Mouse (Mus musculus): ENCODE data around the gene Vps13d. TPM values are rescaled to one million over a fixed set of nuclear protein-coding genes. Genes with fewer than 3 reads are reported as not detected.

The Vps13d gene
- polyA plus RNA-seq, 1 experiment from 2014 or later: 9.5 TPM

- Histone ChIP-seq H3K9me3 (replicated peaks; ENCODE audit: control insufficient read depth, low read length) (no peaks in the 10 kb centered on the region), H3K36me3 (ENCODE audit: control insufficient read depth, insufficient read depth, low read length) (peaks cover 29% of the 10 kb centered on the region), H3K27ac (ENCODE audit: low read length) (no peak overlapping the region), H3K9ac (ENCODE audit: low read length) (no peak overlapping the region), H3K4me3 (replicated peaks; ENCODE audit: low read length) (no peak overlapping the region), H3K27me3 (ENCODE audit: control insufficient read depth, insufficient read depth, low read length) (no peaks in the 10 kb centered on the region), H3K4me2 (ENCODE audit: low read depth, low read length) (no peak overlapping the region), H3K4me1 (ENCODE audit: control insufficient read depth, insufficient read depth, low read length) (no peaks in the 10 kb centered on the region)
- ATAC-seq (ENCODE audit: insufficient read depth, low FRiP score): no peak
- 85% methylated on average over 2 of the region's 2 CpGs for WGBS
These were observed 135.9 kb downstream of the Vps13d start for GRCm38 (mm10) chr4:145058749-145059442.

GRCm38 (mm10) chr4:145056346-145056745 is 138.5 kb downstream of the Vps13d start:
- H3K9ac ChIP-seq (ENCODE audit: low read length): no peak overlapping the region
- no peak for ATAC-seq (ENCODE audit: insufficient read depth, low FRiP score)
- H3K27ac ChIP-seq (ENCODE audit: low read length): no peak overlapping the region
- H3K9me3 ChIP-seq (replicated peaks; ENCODE audit: control insufficient read depth, low read length): no peaks in the 10 kb centered on the region
- 88% methylated on average over 3 of the region's 3 CpGs for WGBS
- peaks cover 19% of the 10 kb centered on the region; the same call in 1 of the 2 replicates for H3K36me3 ChIP-seq (ENCODE audit: control insufficient read depth, insufficient read depth, low read length)
- no peaks in the 10 kb centered on the region for H3K27me3 ChIP-seq (ENCODE audit: control insufficient read depth, insufficient read depth, low read length)
- no peak overlapping the region for H3K4me2 ChIP-seq (ENCODE audit: low read depth, low read length)
- H3K4me1 ChIP-seq (ENCODE audit: control insufficient read depth, insufficient read depth, low read length): peaks cover 19% of the 10 kb centered on the region
- no peak overlapping the region for H3K4me3 ChIP-seq (replicated peaks; ENCODE audit: low read length)

- Histone ChIP-seq H3K36me3 (ENCODE audit: control insufficient read depth, insufficient read depth, low read length) (peaks cover 14% of the 10 kb centered on the region; the same call in 1 of the 2 replicates), H3K27ac (ENCODE audit: low read length) (no peak overlapping the region), H3K9ac (ENCODE audit: low read length) (no peak overlapping the region)
These were observed 139.0 kb downstream of the Vps13d start for GRCm38 (mm10) chr4:145055792-145056191.

GRCm38 (mm10) chr4:145054369-145054768 is 140.4 kb downstream of the Vps13d start:
- H3K9me3 ChIP-seq (replicated peaks; ENCODE audit: control insufficient read depth, low read length): no peaks in the 10 kb centered on the region
- ATAC-seq (ENCODE audit: insufficient read depth, low FRiP score): no peak
- WGBS: 62% methylated on average over 3 of the region's 3 CpGs
- no peak overlapping the region for H3K4me3 ChIP-seq (replicated peaks; ENCODE audit: low read length)
- H3K36me3 ChIP-seq (ENCODE audit: control insufficient read depth, insufficient read depth, low read length): peaks cover 14% of the 10 kb centered on the region; the same call in 1 of the 2 replicates
- no peak overlapping the region for H3K9ac ChIP-seq (ENCODE audit: low read length)
- H3K4me1 ChIP-seq (ENCODE audit: control insufficient read depth, insufficient read depth, low read length): peaks cover 29% of the 10 kb centered on the region
- no peaks in the 10 kb centered on the region for H3K27me3 ChIP-seq (ENCODE audit: control insufficient read depth, insufficient read depth, low read length)
- no peak overlapping the region for H3K4me2 ChIP-seq (ENCODE audit: low read depth, low read length)
- no peak overlapping the region for H3K27ac ChIP-seq (ENCODE audit: low read length)

More at GRCm38 (mm10) chr4:145055792-145056191, 139.0 kb downstream of the Vps13d start:
- Histone ChIP-seq H3K9me3 (replicated peaks; ENCODE audit: control insufficient read depth, low read length) (no peaks in the 10 kb centered on the region), H3K4me1 (ENCODE audit: control insufficient read depth, insufficient read depth, low read length) (peaks cover 23% of the 10 kb centered on the region), H3K27me3 (ENCODE audit: control insufficient read depth, insufficient read depth, low read length) (no peaks in the 10 kb centered on the region), H3K4me2 (ENCODE audit: low read depth, low read length) (no peak overlapping the region), H3K4me3 (replicated peaks; ENCODE audit: low read length) (no peak overlapping the region)
- no peak for ATAC-seq (ENCODE audit: insufficient read depth, low FRiP score)
- 84% methylated on average over 3 of the region's 3 CpGs for WGBS

GRCm38 (mm10) chr4:145052697-145053096 is 142.1 kb downstream of the Vps13d start:
- H3K36me3 ChIP-seq (ENCODE audit: control insufficient read depth, insufficient read depth, low read length): peaks cover 14% of the 10 kb centered on the region; the same call in 1 of the 2 replicates
- H3K4me1 ChIP-seq (ENCODE audit: control insufficient read depth, insufficient read depth, low read length): peaks cover 29% of the 10 kb centered on the region
- H3K4me2 ChIP-seq (ENCODE audit: low read depth, low read length): no peak overlapping the region
- H3K27ac ChIP-seq (ENCODE audit: low read length): no peak overlapping the region
- H3K4me3 ChIP-seq (replicated peaks; ENCODE audit: low read length): no peak overlapping the region
- ATAC-seq (ENCODE audit: insufficient read depth, low FRiP score): no peak
- H3K9me3 ChIP-seq (replicated peaks; ENCODE audit: control insufficient read depth, low read length): no peaks in the 10 kb centered on the region
- H3K27me3 ChIP-seq (ENCODE audit: control insufficient read depth, insufficient read depth, low read length): no peaks in the 10 kb centered on the region
- H3K9ac ChIP-seq (ENCODE audit: low read length): no peak overlapping the region
- WGBS: 65% methylated on average over 1 of the region's 1 CpGs

GRCm38 (mm10) chr4:145052282-145052681 is 142.5 kb downstream of the Vps13d start:
- Histone ChIP-seq H3K4me3 (replicated peaks; ENCODE audit: low read length) (no peak overlapping the region), H3K9me3 (replicated peaks; ENCODE audit: control insufficient read depth, low read length) (no peaks in the 10 kb centered on the region), H3K27ac (ENCODE audit: low read length) (no peak overlapping the region), H3K4me1 (ENCODE audit: control insufficient read depth, insufficient read depth, low read length) (peaks cover 29% of the 10 kb centered on the region), H3K36me3 (ENCODE audit: control insufficient read depth, insufficient read depth, low read length) (peaks cover 13% of the 10 kb centered on the region; the same call in 1 of the 2 replicates), H3K4me2 (ENCODE audit: low read depth, low read length) (no peak overlapping the region), H3K9ac (ENCODE audit: low read length) (no peak overlapping the region), H3K27me3 (ENCODE audit: control insufficient read depth, insufficient read depth, low read length) (no peaks in the 10 kb centered on the region)
- no peak for ATAC-seq (ENCODE audit: insufficient read depth, low FRiP score)
- WGBS: 54% methylated on average over 3 of the region's 3 CpGs

- Histone ChIP-seq H3K9ac (ENCODE audit: low read length) (no peak overlapping the region), H3K9me3 (replicated peaks; ENCODE audit: control insufficient read depth, low read length) (no peaks in the 10 kb centered on the region), H3K4me1 (ENCODE audit: control insufficient read depth, insufficient read depth, low read length) (peaks cover 29% of the 10 kb centered on the region), H3K4me2 (ENCODE audit: low read depth, low read length) (no peak overlapping the region), H3K27ac (ENCODE audit: low read length) (no peak overlapping the region), H3K36me3 (ENCODE audit: control insufficient read depth, insufficient read depth, low read length) (0 out of 2 replicates have a peak, but pooled peaks cover 10% of the 10 kb centered on the region), H3K27me3 (ENCODE audit: control insufficient read depth, insufficient read depth, low read length) (no peaks in the 10 kb centered on the region), H3K4me3 (replicated peaks; ENCODE audit: low read length) (no peak overlapping the region)
- no peak for ATAC-seq (ENCODE audit: insufficient read depth, low FRiP score)
- WGBS: 73% methylated on average over 4 of the region's 4 CpGs
These were observed 143.4 kb downstream of the Vps13d start for GRCm38 (mm10) chr4:145051209-145051969.

- 0 out of 2 replicates have a peak, but pooled peaks cover 5% of the 10 kb centered on the region for H3K36me3 ChIP-seq (ENCODE audit: control insufficient read depth, insufficient read depth, low read length)
- peaks cover 29% of the 10 kb centered on the region for H3K4me1 ChIP-seq (ENCODE audit: control insufficient read depth, insufficient read depth, low read length)
- no peak overlapping the region for H3K4me2 ChIP-seq (ENCODE audit: low read depth, low read length)
- H3K27ac ChIP-seq (ENCODE audit: low read length): peak overlapping the region; percentile 26; the same call in 1 of the 2 replicates
- 42% methylated on average over 8 of the region's 8 CpGs for WGBS
- H3K27me3 ChIP-seq (ENCODE audit: control insufficient read depth, insufficient read depth, low read length): no peaks in the 10 kb centered on the region
- no peak overlapping the region for H3K4me3 ChIP-seq (replicated peaks; ENCODE audit: low read length)
- H3K9ac ChIP-seq (ENCODE audit: low read length): no peak overlapping the region
- H3K9me3 ChIP-seq (replicated peaks; ENCODE audit: control insufficient read depth, low read length): no peaks in the 10 kb centered on the region
- no peak for ATAC-seq (ENCODE audit: insufficient read depth, low FRiP score)
These were observed 144.1 kb downstream of the Vps13d start for GRCm38 (mm10) chr4:145050518-145051208.
